Mouse (Mus musculus): Measurements from ENCODE around the gene Wwc2.

DNA sequence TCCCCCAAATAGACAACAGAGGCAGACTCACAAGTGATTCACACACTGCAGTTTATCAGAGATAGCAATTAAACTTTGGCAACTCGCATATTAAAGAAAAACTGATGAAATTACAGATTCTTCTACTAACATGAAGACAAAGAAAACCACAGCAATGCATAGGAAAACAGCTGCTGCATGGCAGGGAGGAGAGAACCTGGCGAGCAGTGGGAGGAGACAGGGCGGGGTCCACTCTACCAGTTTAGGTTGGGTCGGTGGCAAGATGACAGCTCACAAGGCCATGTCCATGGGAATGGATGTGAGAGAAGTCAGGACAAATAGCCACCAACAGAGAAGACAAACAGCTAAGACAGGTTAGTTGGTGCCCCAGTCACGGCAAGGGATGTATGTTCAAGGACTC, 138.0 kb downstream of the Wwc2 start:
- TF ChIP-seq CHD2 (IDR thresholded peaks at IDR 0.05; ENCODE audit: low read depth, low read length) (no peak), MAFK (IDR thresholded peaks at IDR 0.05; ENCODE audit: insufficient read depth, low read depth, low read length) (no peak)
